Mouse (Mus musculus): ENCODE measurements around the gene Mpped1. TPM values are rescaled to one million over a fixed set of nuclear protein-coding genes. Genes with fewer than 3 reads are reported as not detected.
A peak's percentile ranks its signal among the peaks of the same experiment; 100 is the strongest.

Gene Mpped1
- total RNA-seq, 2 experiments from 2014 or later = 0.27 TPM; not detected in 1

GRCm38 (mm10) chr15:83789046-83789445, 9.8 kb downstream of the Mpped1 start:
- no peak for DNase-seq

GRCm38 (mm10) chr15:83796924-83797323, 17.7 kb downstream of the Mpped1 start:
- no peak for DNase-seq

- DNase-seq = no peak
These were observed 19.7 kb downstream of the Mpped1 start for GRCm38 (mm10) chr15:83798964-83799363.

- DNase-seq = no peak
These were observed 21.7 kb downstream of the Mpped1 start for GRCm38 (mm10) chr15:83801011-83801410.

- no peak for DNase-seq
These were observed 34.8 kb downstream of the Mpped1 start for GRCm38 (mm10) chr15:83814106-83814505.

- DNase-seq = no peak
These were observed 48.7 kb downstream of the Mpped1 start for GRCm38 (mm10) chr15:83828011-83828410.

- no peak for DNase-seq
These were observed 50.0 kb downstream of the Mpped1 start for GRCm38 (mm10) chr15:83829226-83829625.

- DNase-seq = no peak
These were observed 53.0 kb downstream of the Mpped1 start for GRCm38 (mm10) chr15:83832265-83832664.

- no peak for DNase-seq
These were observed 61.9 kb downstream of the Mpped1 start for GRCm38 (mm10) chr15:83840950-83841719.

GRCm38 (mm10) chr15:83842419-83842818, 63.2 kb downstream of the Mpped1 start:
- DNase-seq = no peak

- no peak for DNase-seq
These were observed 63.9 kb downstream of the Mpped1 start for GRCm38 (mm10) chr15:83842915-83843789.

- DNase-seq = no peak
These were observed 66.5 kb downstream of the Mpped1 start for GRCm38 (mm10) chr15:83845734-83846133.

GRCm38 (mm10) chr15:83846592-83846991, 67.3 kb downstream of the Mpped1 start:
- DNase-seq = no peak

GRCm38 (mm10) chr15:83847512-83847911, 68.2 kb downstream of the Mpped1 start:
- DNase-seq = no peak

GRCm38 (mm10) chr15:83848193-83848592, 68.9 kb downstream of the Mpped1 start:
- no peak for DNase-seq

- DNase-seq = no peak
These were observed 74.1 kb downstream of the Mpped1 start for GRCm38 (mm10) chr15:83853400-83853811.

- DNase-seq = peak; percentile 83
These were observed 77.9 kb downstream of the Mpped1 start for GRCm38 (mm10) chr15:83857129-83857528.

GRCm38 (mm10) chr15:83865626-83866025, 86.4 kb downstream of the Mpped1 start:
- DNase-seq = no peak

GRCm38 (mm10) chr15:83870936-83871335, 91.7 kb downstream of the Mpped1 start:
- DNase-seq = peak; percentile 10

- no peak for DNase-seq
These were observed 98.0 kb downstream of the Mpped1 start for GRCm38 (mm10) chr15:83877155-83877866.

GRCm38 (mm10) chr15:83877898-83878297, 98.6 kb downstream of the Mpped1 start:
- DNase-seq = no peak

- peak; percentile 81 for DNase-seq
These were observed 100.6 kb downstream of the Mpped1 start for GRCm38 (mm10) chr15:83879845-83880244.

GRCm38 (mm10) chr15:83883821-83884220, 104.6 kb downstream of the Mpped1 start:
- no peak for DNase-seq
